ENCODE assay signal across 8 mouse cellular contexts in the genomic region with DNA sequence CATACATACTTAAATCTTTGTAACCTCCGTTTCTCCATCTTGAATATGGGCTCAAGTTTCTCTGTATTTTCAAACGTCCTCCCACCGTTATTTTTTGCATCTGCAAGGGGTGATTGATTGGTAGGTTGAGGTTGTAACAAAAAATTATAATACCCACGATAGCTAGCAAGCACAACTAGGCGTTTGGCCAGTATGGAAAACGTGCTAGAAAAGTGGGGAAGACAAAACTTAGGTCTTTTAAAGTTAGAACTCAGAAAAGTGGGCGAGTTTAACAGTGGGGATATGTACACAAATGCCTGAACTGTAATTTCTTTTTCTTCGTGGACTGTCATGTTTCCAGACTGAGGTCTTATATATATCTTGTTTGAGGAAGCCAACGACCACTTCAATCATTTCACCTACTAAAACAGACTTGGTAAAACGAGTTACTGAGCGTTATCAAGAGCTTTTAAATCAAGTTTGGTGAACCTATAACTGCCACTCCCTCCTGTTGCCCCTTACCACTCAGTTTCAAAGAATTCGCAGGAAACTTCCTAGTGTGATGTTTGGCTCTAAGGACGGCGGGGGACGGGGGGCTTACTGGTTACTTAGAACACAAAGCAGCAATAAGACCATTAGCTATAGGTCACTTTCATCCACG. TPM values are rescaled to one million over a fixed set of nuclear protein-coding genes. Genes with fewer than 3 reads are reported as not detected.
A peak's percentile ranks its signal among the peaks of the same experiment; 100 is the strongest.
DNase-seq lines count a peak whose midpoint lies in the region; ATAC-seq and TF ChIP-seq lines count a peak whose summit lies in the region.

No protein-coding gene starts in this region.

- peaks cover 8% of the 10 kb centered on the region for H3K4me1 ChIP-seq in kidney, adult 2 months (ENCODE audit: control insufficient read depth, insufficient read depth, low read length)
- peaks cover 26% of the 10 kb centered on the region for H3K4me1 ChIP-seq in hindbrain, embryonic 10.5 days (replicated peaks)
- peaks cover 28% of the 10 kb centered on the region for H3K4me1 ChIP-seq in midbrain, embryonic 13.5 days (replicated peaks)

- H3K9ac ChIP-seq in midbrain, embryonic 13.5 days (replicated peaks) = peak overlapping the region; percentile 59

- H3K27me3 ChIP-seq in kidney, adult 2 months (replicated peaks; ENCODE audit: control insufficient read depth, insufficient read depth, low read length) = no peaks in the 10 kb centered on the region
- no peaks in the 10 kb centered on the region for H3K27me3 ChIP-seq in hindbrain, embryonic 10.5 days (ENCODE audit: insufficient read depth, poor library complexity, severe bottlenecking)
- no peaks in the 10 kb centered on the region for H3K27me3 ChIP-seq in midbrain, embryonic 13.5 days

- no peak for DNase-seq in kidney, adult 2 months
- DNase-seq in kidney, postnatal 25 days = no peak
- peak; percentile 18 for DNase-seq in adipocyte (ENCODE audit: low spot score)
- no peak for DNase-seq in hindbrain, embryonic 10.5 days (ENCODE audit: low spot score)
- DNase-seq in urinary bladder, adult 18-20 months (ENCODE audit: low spot score in 2 of 2) = no peak
- no peak for DNase-seq in urinary bladder, postnatal 25 days (ENCODE audit: low spot score)

- H3K27ac ChIP-seq in kidney, adult 2 months (ENCODE audit: insufficient read depth, low read depth, low read length) = peak overlapping the region; percentile 100
- H3K27ac ChIP-seq in hindbrain, embryonic 10.5 days = peak overlapping the region; percentile 96
- peak overlapping the region; percentile 95 for H3K27ac ChIP-seq in midbrain, embryonic 13.5 days

- no peak for TF ChIP-seq POLR2A in kidney, adult 2 months (IDR thresholded peaks at IDR 0.05; ENCODE audit: low read depth, low read length)

- 31% methylated on average over 16 of the region's 16 CpGs for WGBS in kidney, adult 2 months
- WGBS in hindbrain, embryonic 10.5 days = 35% methylated on average over 16 of the region's 16 CpGs
- 34% methylated on average over 16 of the region's 16 CpGs for WGBS in midbrain, embryonic 13.5 days

- no peak for TF ChIP-seq CTCF in kidney, adult 2 months (conservative IDR thresholded peaks at IDR 0.05; ENCODE audit: insufficient read depth, insufficient read length, low read depth, low read length)

- peak overlapping the region; percentile 91 for H3K4me3 ChIP-seq in kidney, adult 2 months (ENCODE audit: insufficient read depth, low read depth, low read length)
- H3K4me3 ChIP-seq in hindbrain, embryonic 10.5 days = peak overlapping the region; percentile 63
- peak overlapping the region; percentile 69 for H3K4me3 ChIP-seq in midbrain, embryonic 13.5 days (replicated peaks)

- H3K9me3 ChIP-seq in hindbrain, embryonic 10.5 days = no peaks in the 10 kb centered on the region
- no peaks in the 10 kb centered on the region for H3K9me3 ChIP-seq in midbrain, embryonic 13.5 days

- H3K4me2 ChIP-seq in midbrain, embryonic 13.5 days (replicated peaks) = peak overlapping the region; percentile 64

- no peaks in the 10 kb centered on the region for H3K36me3 ChIP-seq in kidney, adult 2 months (ENCODE audit: control insufficient read depth, insufficient read depth, low read length)
- H3K36me3 ChIP-seq in hindbrain, embryonic 10.5 days = peaks cover 20% of the 10 kb centered on the region
- H3K36me3 ChIP-seq in midbrain, embryonic 13.5 days = 0 out of 2 replicates have a peak, but pooled peaks cover 5% of the 10 kb centered on the region

- no peak for ATAC-seq in midbrain, embryonic 13.5 days
- ATAC-seq in megakaryocyte progenitor cell, adult 5-6 weeks (replicated peaks; ENCODE audit: poor library complexity) = no peak

RNA-seq across cellular contexts. Expression of a gene that starts 0.9 kb away (rescaled TPM):
- polyA plus RNA-seq in kidney, adult 2 months (2012; rRNA removed) = 6.8 and 10.6 TPM in 2 replicates
- polyA plus RNA-seq in hindbrain, embryonic 10.5 days (2016; fragmentation: Nextera tagmentation; extraction: Ambion mirVana) = 139 and 154 TPM in 2 replicates
- polyA plus RNA-seq in midbrain, embryonic 13.5 days (2015; fragmentation: Nextera tagmentation; extraction: Ambion mirVana) = 130 and 135 TPM in 2 replicates
- 103 and 124 TPM in 2 replicates for total RNA-seq in megakaryocyte progenitor cell, adult 5-6 weeks (2015)
- total RNA-seq in megakaryocyte progenitor cell, adult 5-6 weeks (2017) = 125 and 134 TPM in 2 replicates

Comparison
In these comparisons a context has a peak if more than half of its experiments do, and no peak if none do; other contexts are left out.
1. RNA of a gene that starts 0.9 kb away (polyA plus RNA-seq): 139 to 154 TPM in hindbrain, embryonic 10.5 days and 130 to 135 TPM in midbrain, embryonic 13.5 days; 6.8 to 10.6 TPM in kidney, adult 2 months; every median in the first group is over 10 times any median in the second.
2. Peak in every context shown above with its lines, with median percentiles within 50 percentile points of each other: H3K27ac ChIP-seq and H3K4me3 ChIP-seq.